Mouse (Mus musculus) subcutaneous adipose tissue, adult 2 months (tissue): Measurements from ENCODE around the gene Jkamp. TPM values are rescaled to one million over a fixed set of nuclear protein-coding genes. Genes with fewer than 3 reads are reported as not detected.

Experiments
- polyA plus RNA-seq: library from polyadenylated mRNA; depleted of rRNA; stranded (reverse); fragments of >200 nt; gene quantifications from 2 replicates; pipeline ENCODE4 v1.2.3, GENCODE M21; 2012; ENCODE audit warnings: low replicate concordance; rRNA removed

Gene Jkamp
- 104 and 116 TPM in 2 replicates for polyA plus RNA-seq

DNA sequence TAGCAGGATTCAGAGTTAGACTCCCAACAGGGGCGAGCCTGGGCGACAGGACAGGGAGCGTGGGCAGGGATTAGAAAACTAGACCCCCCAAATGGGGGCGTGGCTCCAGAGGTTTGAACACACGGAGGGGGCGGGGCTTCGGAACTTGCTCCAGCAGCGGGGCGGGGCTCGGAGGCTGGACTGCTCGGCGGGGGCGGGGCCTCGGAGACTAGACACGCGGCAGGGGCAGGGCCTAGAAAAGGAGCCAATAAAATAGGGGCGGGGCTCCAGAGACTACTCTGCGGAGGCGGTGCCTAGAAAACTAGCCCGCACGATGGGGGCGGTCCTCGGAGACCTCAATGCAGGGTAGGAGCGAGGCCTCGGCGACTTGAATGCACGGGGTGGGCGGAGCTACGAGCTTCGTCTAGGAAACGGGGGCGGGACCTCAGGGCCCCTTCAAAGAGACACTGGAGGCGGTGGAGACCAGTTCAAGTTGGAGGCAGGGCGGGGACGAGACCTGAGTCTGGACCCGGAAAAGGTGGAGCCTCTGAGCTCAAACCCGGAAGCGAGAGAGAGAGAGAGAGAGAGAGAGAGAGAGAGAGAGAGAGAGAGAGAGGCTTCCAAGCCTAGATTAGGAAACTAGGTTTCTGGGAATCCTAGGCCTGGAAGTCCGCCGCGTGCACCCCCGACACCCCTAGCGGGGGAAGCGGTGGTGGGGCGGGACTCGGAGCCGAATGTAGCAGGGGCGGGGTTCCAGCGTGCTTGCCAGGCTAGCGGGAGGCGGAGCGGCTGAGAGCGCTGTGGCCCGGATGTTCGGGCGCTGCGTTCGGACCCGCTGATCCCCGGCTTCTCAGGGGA is at the start of gene Jkamp, which contains the start of gene L3hypdh:
TSS of gene Jkamp (plus strand) at position 261 of the 837 bp plus-strand sequence.
TSS of gene L3hypdh (minus strand) at position 111 of the 837 bp plus-strand sequence.

DNA sequence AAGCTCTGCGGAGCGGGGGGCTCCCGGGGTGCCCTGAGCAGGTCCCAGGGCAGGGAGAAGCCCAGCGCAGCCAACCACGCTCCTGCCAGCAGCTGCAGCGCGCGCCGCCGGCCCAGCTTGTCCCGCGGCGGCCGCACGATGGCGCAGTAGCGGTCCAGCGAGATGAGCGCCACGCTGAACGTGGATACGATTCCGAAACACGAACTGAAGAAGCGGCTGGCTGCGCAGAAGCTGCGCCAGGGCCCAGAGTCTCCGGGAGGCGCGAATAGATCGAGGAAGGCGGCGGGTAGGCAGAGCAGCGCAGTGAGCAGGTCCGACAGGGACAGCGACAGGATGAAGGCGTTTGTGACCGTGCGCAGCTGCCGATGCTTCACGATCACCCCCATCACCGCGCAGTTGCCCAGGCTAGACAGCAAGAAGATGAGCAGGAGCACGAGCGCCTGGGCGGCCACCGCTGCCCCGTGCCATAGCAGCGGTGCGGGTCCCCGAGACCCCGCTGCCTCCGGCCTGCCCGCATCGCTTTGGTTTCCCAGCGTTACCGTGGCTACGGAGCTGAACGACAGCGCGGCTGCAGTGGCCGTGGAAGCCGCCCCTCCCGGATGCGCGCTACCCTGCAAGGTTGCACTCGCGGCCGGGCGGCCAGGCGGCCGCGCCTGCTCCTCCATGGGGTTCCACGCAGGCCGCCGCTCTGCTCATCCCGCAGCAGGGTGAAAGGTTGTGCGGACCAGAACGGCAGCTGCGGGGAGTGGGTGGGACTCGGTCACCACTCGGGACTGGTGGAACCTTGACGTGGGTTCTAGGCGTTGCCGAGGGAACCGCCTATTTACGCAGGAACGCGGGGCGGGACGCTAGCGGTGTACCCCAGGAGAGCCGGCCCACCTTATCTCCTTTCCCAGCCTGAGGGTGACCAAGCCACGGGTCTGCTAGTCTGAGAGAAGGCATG is 14.8 kb upstream of the Jkamp start, which contains the start of gene Gpr135:
TSS of gene Gpr135 (minus strand) at position 799 of the 943 bp plus-strand sequence.

Other genes starting within 250 kb of the Jkamp start
- 4.7 and 6.4 TPM in 2 replicates for gene Gpr135, start 14.5 kb upstream of the Jkamp start, polyA plus RNA-seq
- gene L3hypdh, start 150 bp upstream of the Jkamp start, polyA plus RNA-seq, result 35.8 and 38.9 TPM in 2 replicates
- not detected in 2 replicates for gene Ccdc175, start 99.4 kb downstream of the Jkamp start, polyA plus RNA-seq